Mouse (Mus musculus): ENCODE results near the gene Kat2a. TPM values are rescaled to one million over a fixed set of nuclear protein-coding genes. Genes with fewer than 3 reads are reported as not detected.

Kat2a gene
- total and polyA plus RNA-seq, 3 experiments: 18.8 to 94.2 (median 46.8) TPM

DNA sequence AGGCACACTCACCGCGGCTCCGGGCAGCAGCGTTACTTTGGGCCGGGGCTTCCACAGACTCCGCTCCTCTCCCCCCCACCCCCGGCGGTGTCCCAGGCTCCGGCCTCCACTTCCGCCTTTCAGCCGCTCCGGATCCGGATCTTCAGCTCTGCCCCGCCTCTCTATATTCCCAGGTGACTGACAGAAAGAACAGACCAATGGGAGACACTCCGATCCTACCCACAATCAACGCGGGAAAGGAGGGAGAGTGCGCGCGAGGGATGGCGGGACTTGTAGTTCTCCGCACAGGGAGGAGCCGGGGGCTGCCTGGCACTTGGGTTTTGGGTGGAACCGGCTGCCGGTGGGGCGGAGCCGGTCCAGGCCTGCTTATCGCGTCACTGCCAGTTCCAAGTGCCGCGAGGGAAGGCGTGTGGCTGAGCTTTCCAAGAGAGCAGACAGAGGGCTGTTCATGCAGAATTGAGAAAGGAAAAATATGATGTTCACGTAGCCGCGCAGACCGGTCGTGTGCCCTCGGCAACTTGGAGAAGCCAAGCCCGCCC, 25.9 kb upstream of the Kat2a start, which contains the start of gene Rab5c:
Gene Rab5c, minus strand, starts transcription at position 150 of the 539 bp plus-strand sequence.
- TF ChIP-seq CTCF (IDR thresholded peaks at IDR 0.05; ENCODE audit: low read depth, low read length) (no peak), TAL1 (conservative IDR thresholded peaks at IDR 0.05; ENCODE audit: low read depth, low read length) (no peak), POLR2AphosphoS5 (IDR thresholded peaks at IDR 0.05; ENCODE audit: insufficient replicate concordance, low read depth, low read length) (no peak), GATA2 (IDR thresholded peaks at IDR 0.05; ENCODE audit: borderline replicate concordance, low read depth, low read length) (no peak), GATA1 (IDR thresholded peaks at IDR 0.05; ENCODE audit: borderline replicate concordance, low read length) (no peak)
- Histone ChIP-seq H3K36me3 (replicated peaks) (peaks cover 31% of the 10 kb centered on the region), H3K9me3 (replicated peaks) (no peaks in the 10 kb centered on the region), H3K4me3 (ENCODE audit: low read depth, low read length) (peak within 1 kb of the TSS; percentile 97), H3K4me1 (ENCODE audit: insufficient read depth, low read depth, low read length) (peaks cover 47% of the 10 kb centered on the region), H3K27me3 (ENCODE audit: insufficient read depth, low read length) (no peaks in the 10 kb centered on the region)
- ATAC-seq (ENCODE audit: extremely low read depth, insufficient number of reproducible peaks, low FRiP score, poor library complexity, severe bottlenecking): peak; percentile 91
- peak; percentile 99 for DNase-seq (ENCODE audit: low spot score)

DNA sequence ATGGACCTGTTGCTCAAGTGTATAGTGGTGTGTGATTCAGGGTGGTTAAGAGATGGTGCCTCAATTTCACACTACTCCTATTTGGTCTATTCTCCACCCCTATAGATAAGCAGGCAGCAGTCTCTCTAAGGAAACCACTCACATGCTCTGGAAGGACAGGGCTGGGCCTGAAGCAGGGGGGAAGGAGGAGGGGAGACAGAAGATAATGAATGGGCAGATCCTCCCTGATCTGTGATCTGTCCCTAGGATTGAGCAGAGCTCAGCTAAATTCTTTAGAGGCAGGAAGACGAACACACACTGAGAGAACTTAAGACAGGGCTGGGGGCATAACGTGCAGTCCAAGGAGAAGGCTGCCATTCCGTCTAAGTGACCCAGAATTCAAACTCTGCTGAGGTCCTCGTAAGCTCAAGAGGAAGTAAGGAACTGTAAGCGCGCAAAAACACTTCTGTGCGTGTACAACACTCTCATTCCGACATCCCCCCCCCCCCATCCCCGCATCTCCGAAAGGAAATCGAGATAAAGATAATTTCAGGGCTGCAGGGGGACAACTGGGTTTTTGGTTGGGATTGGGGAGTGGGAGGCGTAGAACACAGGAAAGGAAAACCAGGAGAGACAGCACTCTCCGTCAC, 25.0 kb upstream of the Kat2a start:
- DNase-seq (ENCODE audit: low spot score): peak; percentile 83
- Histone ChIP-seq H3K4me3 (ENCODE audit: low read depth, low read length) (peak overlapping the region; percentile 97), H3K9me3 (replicated peaks) (no peaks in the 10 kb centered on the region), H3K4me1 (ENCODE audit: insufficient read depth, low read depth, low read length) (peaks cover 56% of the 10 kb centered on the region), H3K27me3 (ENCODE audit: insufficient read depth, low read length) (no peaks in the 10 kb centered on the region), H3K36me3 (replicated peaks) (peaks cover 40% of the 10 kb centered on the region)
- TF ChIP-seq TAL1 (conservative IDR thresholded peaks at IDR 0.05; ENCODE audit: low read depth, low read length): peak; percentile 28; the same call in 1 of the 2 replicates
- TF ChIP-seq GATA1 (IDR thresholded peaks at IDR 0.05; ENCODE audit: borderline replicate concordance, low read length): no peak
- no peak for TF ChIP-seq POLR2AphosphoS5 (IDR thresholded peaks at IDR 0.05; ENCODE audit: insufficient replicate concordance, low read depth, low read length)
- TF ChIP-seq GATA2 (IDR thresholded peaks at IDR 0.05; ENCODE audit: borderline replicate concordance, low read depth, low read length): no peak
- TF ChIP-seq CTCF (IDR thresholded peaks at IDR 0.05; ENCODE audit: low read depth, low read length): no peak
- ATAC-seq (ENCODE audit: extremely low read depth, insufficient number of reproducible peaks, low FRiP score, poor library complexity, severe bottlenecking): peak; percentile 54

DNA sequence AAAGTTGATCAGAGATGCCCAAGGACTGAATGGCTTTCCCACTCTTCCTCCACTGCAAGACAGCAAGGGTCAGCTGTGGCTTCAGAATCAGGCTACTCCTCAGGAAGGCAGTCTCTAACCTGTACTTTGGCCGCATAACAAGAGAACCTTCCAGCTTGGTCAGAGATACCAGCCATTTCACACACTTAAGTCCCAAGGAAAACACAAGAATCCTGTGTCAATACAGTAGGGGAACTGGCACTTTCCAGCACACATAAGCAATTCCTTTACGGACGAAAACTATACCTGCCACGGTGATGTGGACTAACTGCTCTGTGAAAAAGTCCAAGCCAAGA, 24.4 kb upstream of the Kat2a start:
- TF ChIP-seq TAL1 (conservative IDR thresholded peaks at IDR 0.05; ENCODE audit: low read depth, low read length) (no peak), POLR2AphosphoS5 (IDR thresholded peaks at IDR 0.05; ENCODE audit: insufficient replicate concordance, low read depth, low read length) (no peak), GATA1 (IDR thresholded peaks at IDR 0.05; ENCODE audit: borderline replicate concordance, low read length) (no peak), GATA2 (IDR thresholded peaks at IDR 0.05; ENCODE audit: borderline replicate concordance, low read depth, low read length) (no peak)
- ATAC-seq (ENCODE audit: extremely low read depth, insufficient number of reproducible peaks, low FRiP score, poor library complexity, severe bottlenecking) (no peak), DNase-seq (ENCODE audit: low spot score) (no peak)
- Histone ChIP-seq H3K9me3 (replicated peaks) (no peaks in the 10 kb centered on the region), H3K36me3 (replicated peaks) (peaks cover 45% of the 10 kb centered on the region), H3K4me1 (ENCODE audit: insufficient read depth, low read depth, low read length) (peaks cover 61% of the 10 kb centered on the region), H3K27me3 (ENCODE audit: insufficient read depth, low read length) (no peaks in the 10 kb centered on the region), H3K4me3 (ENCODE audit: low read depth, low read length) (peak overlapping the region; percentile 97)

DNA sequence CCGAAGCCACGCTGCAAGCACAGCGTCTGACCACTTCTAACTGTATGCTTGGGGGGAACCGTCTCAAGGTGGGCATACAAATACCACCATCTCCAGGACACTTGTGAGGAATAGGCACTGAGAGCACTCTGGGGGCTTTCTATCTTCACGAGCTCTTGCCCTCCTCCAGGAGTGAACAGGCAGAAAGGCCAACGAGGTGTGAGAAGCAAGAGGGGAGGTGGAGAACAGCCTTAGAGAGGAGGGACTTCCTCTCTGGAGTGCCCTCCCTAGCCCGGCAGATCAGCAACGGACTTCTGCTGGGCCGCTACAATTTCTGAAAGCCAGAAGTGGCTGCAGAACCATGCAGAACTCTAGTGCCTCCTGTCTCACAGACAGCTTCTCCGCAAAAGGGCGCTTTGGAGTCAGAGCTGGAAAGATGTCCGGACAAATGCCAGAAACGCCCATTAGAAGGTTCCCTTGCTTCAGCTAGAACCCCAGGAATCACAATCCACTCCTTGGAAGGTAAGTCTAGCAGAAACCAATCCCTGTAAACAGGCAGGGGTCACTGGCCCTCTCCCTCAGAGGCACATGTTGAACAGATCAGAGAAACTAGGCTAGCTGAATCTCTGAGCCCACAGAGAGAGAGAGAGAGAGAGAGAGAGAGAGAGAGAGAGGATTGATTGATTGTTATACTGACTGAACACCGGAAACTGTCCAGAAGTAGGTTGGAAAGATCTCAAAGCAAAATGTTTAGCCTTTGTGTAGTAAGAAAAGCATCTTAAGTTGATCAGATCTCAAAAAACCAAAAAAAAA, 23.9 kb upstream of the Kat2a start:
- peak; percentile 58 for DNase-seq (ENCODE audit: low spot score)
- peaks cover 49% of the 10 kb centered on the region for H3K36me3 ChIP-seq (replicated peaks)
- ATAC-seq (ENCODE audit: extremely low read depth, insufficient number of reproducible peaks, low FRiP score, poor library complexity, severe bottlenecking): no peak

DNA sequence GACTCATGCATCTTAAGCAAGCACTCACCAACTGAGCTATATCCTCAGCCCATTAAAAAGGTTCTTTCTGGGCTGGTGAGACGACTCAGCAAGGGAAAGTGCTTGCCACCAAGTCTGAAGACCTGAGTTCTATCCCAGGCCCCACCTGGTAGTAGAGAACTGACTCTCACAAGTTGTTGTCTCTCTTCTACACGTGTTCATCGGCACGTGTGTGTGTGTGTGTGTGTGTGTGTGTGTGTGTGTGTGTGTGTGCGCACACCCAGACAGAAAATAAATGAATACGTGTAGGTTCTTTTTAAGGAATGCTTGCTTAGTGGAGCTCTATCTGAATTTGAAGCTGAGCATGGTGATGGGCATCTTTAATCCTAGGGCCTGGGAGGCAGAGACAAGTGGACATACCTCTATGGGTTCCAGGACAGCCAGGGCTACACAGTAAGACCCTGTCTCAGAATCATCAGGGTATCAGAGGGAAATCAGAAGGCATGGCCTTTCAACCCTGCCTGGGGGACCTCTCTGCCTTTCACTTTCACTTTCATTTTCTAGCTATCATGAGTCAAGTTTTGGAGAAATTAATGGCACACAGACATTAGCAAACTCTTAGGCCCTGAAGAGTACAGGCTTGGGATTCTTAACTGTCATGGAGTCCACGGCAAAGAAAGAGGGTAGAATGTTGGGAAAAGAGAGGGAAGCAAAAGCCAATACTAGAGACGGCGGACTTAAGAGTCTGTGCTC, 23.0 kb upstream of the Kat2a start:
- no peak for DNase-seq (ENCODE audit: low spot score)
- Histone ChIP-seq H3K9me3 (replicated peaks) (no peaks in the 10 kb centered on the region), H3K36me3 (replicated peaks) (peaks cover 57% of the 10 kb centered on the region), H3K27me3 (ENCODE audit: insufficient read depth, low read length) (no peaks in the 10 kb centered on the region), H3K4me1 (ENCODE audit: insufficient read depth, low read depth, low read length) (peaks cover 75% of the 10 kb centered on the region), H3K4me3 (ENCODE audit: low read depth, low read length) (peak overlapping the region; percentile 97)
- TF ChIP-seq CTCF (IDR thresholded peaks at IDR 0.05; ENCODE audit: low read depth, low read length) (no peak), POLR2AphosphoS5 (IDR thresholded peaks at IDR 0.05; ENCODE audit: insufficient replicate concordance, low read depth, low read length) (no peak), GATA2 (IDR thresholded peaks at IDR 0.05; ENCODE audit: borderline replicate concordance, low read depth, low read length) (no peak), TAL1 (conservative IDR thresholded peaks at IDR 0.05; ENCODE audit: low read depth, low read length) (no peak), GATA1 (IDR thresholded peaks at IDR 0.05; ENCODE audit: borderline replicate concordance, low read length) (no peak)
- no peak for ATAC-seq (ENCODE audit: extremely low read depth, insufficient number of reproducible peaks, low FRiP score, poor library complexity, severe bottlenecking)

More for the DNA sequence above, 23.9 kb upstream of the Kat2a start:
- H3K9me3 ChIP-seq (replicated peaks): no peaks in the 10 kb centered on the region
- peak overlapping the region; percentile 97 for H3K4me3 ChIP-seq (ENCODE audit: low read depth, low read length)
- H3K27me3 ChIP-seq (ENCODE audit: insufficient read depth, low read length): no peaks in the 10 kb centered on the region
- TF ChIP-seq GATA2 (IDR thresholded peaks at IDR 0.05; ENCODE audit: borderline replicate concordance, low read depth, low read length): no peak
- TF ChIP-seq GATA1 (IDR thresholded peaks at IDR 0.05; ENCODE audit: borderline replicate concordance, low read length): no peak
- TF ChIP-seq POLR2AphosphoS5 (IDR thresholded peaks at IDR 0.05; ENCODE audit: insufficient replicate concordance, low read depth, low read length): no peak
- no peak for TF ChIP-seq CTCF (IDR thresholded peaks at IDR 0.05; ENCODE audit: low read depth, low read length)
- TF ChIP-seq TAL1 (conservative IDR thresholded peaks at IDR 0.05; ENCODE audit: low read depth, low read length): no peak
- H3K4me1 ChIP-seq (ENCODE audit: insufficient read depth, low read depth, low read length): peaks cover 67% of the 10 kb centered on the region
